Mouse (Mus musculus): ENCODE measurements around the gene Iqcc. TPM values are rescaled to one million over a fixed set of nuclear protein-coding genes. Genes with fewer than 3 reads are reported as not detected.

Gene Iqcc
- total and polyA plus RNA-seq, 2 experiments from 2014 or later: 7.9 to 17.2 TPM

GRCm38 (mm10) chr4:129645204-129645603, 26.3 kb upstream of the Iqcc start:
- DNase-seq (ENCODE audit: low spot score): no peak
- H3K36me3 ChIP-seq (ENCODE audit: insufficient read depth, low read length): peaks cover 45% of the 10 kb centered on the region
- no peaks in the 10 kb centered on the region for H3K4me1 ChIP-seq (ENCODE audit: insufficient read depth, low read length)
- H3K9me3 ChIP-seq (ENCODE audit: low read length): no peaks in the 10 kb centered on the region
- H3K27me3 ChIP-seq (ENCODE audit: insufficient read depth, low read length): no peaks in the 10 kb centered on the region
- H3K9ac ChIP-seq (replicated peaks; ENCODE audit: low read length, poor library complexity, severe bottlenecking): no peak overlapping the region
- no peak overlapping the region for H3K4me3 ChIP-seq (ENCODE audit: low read depth, low read length)
- no peak for TF ChIP-seq CTCF (IDR thresholded peaks at IDR 0.05)
- H3K4me2 ChIP-seq (ENCODE audit: low read depth, low read length, poor library complexity, severe bottlenecking): no peak overlapping the region
- WGBS: 95% methylated on average over 6 of the region's 6 CpGs
- no peak overlapping the region for H3K27ac ChIP-seq (ENCODE audit: low read depth, low read length)
- no peak for ATAC-seq (ENCODE audit: low FRiP score)

- TF ChIP-seq CTCF (IDR thresholded peaks at IDR 0.05): no peak
- Histone ChIP-seq H3K9me3 (ENCODE audit: low read length) (no peaks in the 10 kb centered on the region), H3K27ac (ENCODE audit: low read depth, low read length) (no peak overlapping the region), H3K9ac (replicated peaks; ENCODE audit: low read length, poor library complexity, severe bottlenecking) (no peak overlapping the region), H3K4me1 (ENCODE audit: insufficient read depth, low read length) (peaks cover 13% of the 10 kb centered on the region), H3K4me3 (ENCODE audit: low read depth, low read length) (no peak overlapping the region), H3K27me3 (ENCODE audit: insufficient read depth, low read length) (no peaks in the 10 kb centered on the region), H3K4me2 (ENCODE audit: low read depth, low read length, poor library complexity, severe bottlenecking) (no peak overlapping the region; the same call in 1 of the 2 replicates), H3K36me3 (ENCODE audit: insufficient read depth, low read length) (peaks cover 20% of the 10 kb centered on the region)
- DNase-seq (ENCODE audit: low spot score) (no peak), ATAC-seq (ENCODE audit: low FRiP score) (no peak)
- 53% methylated on average over 5 of the region's 5 CpGs for WGBS
Measured at GRCm38 (mm10) chr4:129641756-129642155, 22.9 kb upstream of the Iqcc start.

GRCm38 (mm10) chr4:129640638-129641467, 22.0 kb upstream of the Iqcc start, which contains the start of gene Txlna:
Gene Txlna (minus strand): TSS chr4:129641065.
- H3K36me3 ChIP-seq (ENCODE audit: insufficient read depth, low read length): peaks cover 26% of the 10 kb centered on the region
- H3K27me3 ChIP-seq (ENCODE audit: insufficient read depth, low read length): no peaks in the 10 kb centered on the region
- ATAC-seq (ENCODE audit: low FRiP score) (peak; percentile 96), DNase-seq (ENCODE audit: low spot score) (peak; percentile 99)
- H3K27ac ChIP-seq (ENCODE audit: low read depth, low read length): peak within 1 kb of the TSS; percentile 89
- no peak for TF ChIP-seq CTCF (IDR thresholded peaks at IDR 0.05)
- H3K4me1 ChIP-seq (ENCODE audit: insufficient read depth, low read length): peaks cover 13% of the 10 kb centered on the region
- WGBS: under 1% methylated on average over 47 of the region's 60 CpGs
- peak within 1 kb of the TSS; percentile 54 for H3K4me3 ChIP-seq (ENCODE audit: low read depth, low read length)
- peak within 1 kb of the TSS; percentile 87 for H3K4me2 ChIP-seq (ENCODE audit: low read depth, low read length, poor library complexity, severe bottlenecking)
- no peaks in the 10 kb centered on the region for H3K9me3 ChIP-seq (ENCODE audit: low read length)
- H3K9ac ChIP-seq (replicated peaks; ENCODE audit: low read length, poor library complexity, severe bottlenecking): peak within 1 kb of the TSS; percentile 69

DNA sequence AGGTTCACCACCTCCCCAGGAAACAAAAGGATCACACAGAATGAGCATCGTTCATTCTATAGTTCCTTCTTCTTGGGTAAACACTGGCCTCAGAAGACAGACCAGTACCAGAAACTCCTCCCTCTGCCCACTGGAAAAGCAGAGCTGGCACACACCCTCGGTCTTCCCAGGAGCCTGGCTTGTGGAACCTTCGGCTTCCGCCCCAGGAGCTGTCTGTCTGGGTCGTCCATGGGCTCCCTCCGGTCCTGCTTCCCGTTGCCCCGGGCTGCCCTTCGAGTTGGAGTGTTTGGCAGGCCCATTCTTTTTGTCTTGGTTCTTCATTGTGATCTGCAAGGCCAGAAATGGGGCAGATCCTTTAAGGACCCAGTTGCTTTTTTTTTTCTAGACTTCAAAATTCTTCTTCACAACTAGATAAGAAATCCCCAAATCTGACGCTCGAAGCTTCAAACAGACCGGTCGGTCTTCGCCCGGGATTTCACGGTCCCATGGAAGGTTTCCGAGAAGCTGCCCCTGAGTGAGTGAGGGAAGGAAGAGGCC, 21.3 kb upstream of the Iqcc start:
- no peaks in the 10 kb centered on the region for H3K27me3 ChIP-seq (ENCODE audit: insufficient read depth, low read length)
- ATAC-seq (ENCODE audit: low FRiP score): no peak
- no peak for TF ChIP-seq CTCF (IDR thresholded peaks at IDR 0.05)
- peak; percentile 25 for DNase-seq (ENCODE audit: low spot score)
- H3K4me2 ChIP-seq (ENCODE audit: low read depth, low read length, poor library complexity, severe bottlenecking): peak overlapping the region; percentile 87
- H3K4me1 ChIP-seq (ENCODE audit: insufficient read depth, low read length): peaks cover 13% of the 10 kb centered on the region
- H3K27ac ChIP-seq (ENCODE audit: low read depth, low read length): peak overlapping the region; percentile 89
- 4% methylated on average over 17 of the region's 17 CpGs for WGBS
- peaks cover 21% of the 10 kb centered on the region for H3K36me3 ChIP-seq (ENCODE audit: insufficient read depth, low read length)
- peak overlapping the region; percentile 54 for H3K4me3 ChIP-seq (ENCODE audit: low read depth, low read length)
- H3K9ac ChIP-seq (replicated peaks; ENCODE audit: low read length, poor library complexity, severe bottlenecking): peak overlapping the region; percentile 69
- H3K9me3 ChIP-seq (ENCODE audit: low read length): no peaks in the 10 kb centered on the region

GRCm38 (mm10) chr4:129639221-129639620, 20.3 kb upstream of the Iqcc start:
- Histone ChIP-seq H3K4me1 (ENCODE audit: insufficient read depth, low read length) (peaks cover 13% of the 10 kb centered on the region), H3K27ac (ENCODE audit: low read depth, low read length) (no peak overlapping the region), H3K4me3 (ENCODE audit: low read depth, low read length) (no peak overlapping the region), H3K36me3 (ENCODE audit: insufficient read depth, low read length) (peaks cover 20% of the 10 kb centered on the region), H3K4me2 (ENCODE audit: low read depth, low read length, poor library complexity, severe bottlenecking) (peak overlapping the region; percentile 87), H3K9me3 (ENCODE audit: low read length) (no peaks in the 10 kb centered on the region), H3K27me3 (ENCODE audit: insufficient read depth, low read length) (no peaks in the 10 kb centered on the region), H3K9ac (replicated peaks; ENCODE audit: low read length, poor library complexity, severe bottlenecking) (peak overlapping the region; percentile 69)
- WGBS: 82% methylated on average over 15 of the region's 15 CpGs
- no peak for ATAC-seq (ENCODE audit: low FRiP score)
- TF ChIP-seq CTCF (IDR thresholded peaks at IDR 0.05): no peak
- no peak for DNase-seq (ENCODE audit: low spot score)

GRCm38 (mm10) chr4:129633852-129634251, 15.0 kb upstream of the Iqcc start:
- Histone ChIP-seq H3K27ac (ENCODE audit: low read depth, low read length) (no peak overlapping the region), H3K4me1 (ENCODE audit: insufficient read depth, low read length) (peaks cover 2% of the 10 kb centered on the region; the same call in 1 of the 2 replicates), H3K9me3 (ENCODE audit: low read length) (no peaks in the 10 kb centered on the region), H3K36me3 (ENCODE audit: insufficient read depth, low read length) (peaks cover 61% of the 10 kb centered on the region), H3K4me2 (ENCODE audit: low read depth, low read length, poor library complexity, severe bottlenecking) (no peak overlapping the region), H3K9ac (replicated peaks; ENCODE audit: low read length, poor library complexity, severe bottlenecking) (no peak overlapping the region), H3K27me3 (ENCODE audit: insufficient read depth, low read length) (no peaks in the 10 kb centered on the region), H3K4me3 (ENCODE audit: low read depth, low read length) (no peak overlapping the region)
- no peak for ATAC-seq (ENCODE audit: low FRiP score)
- DNase-seq (ENCODE audit: low spot score): no peak
- no peak for TF ChIP-seq CTCF (IDR thresholded peaks at IDR 0.05)
- 96% methylated on average over 6 of the region's 6 CpGs for WGBS

Data from midbrain, postnatal 0 days (tissue).